Mouse (Mus musculus): ENCODE data around the gene Kcne2. TPM values are rescaled to one million over a fixed set of nuclear protein-coding genes. Genes with fewer than 3 reads are reported as not detected.

The Kcne2 gene
- total and polyA plus RNA-seq, 3 experiments = not detected

- Histone ChIP-seq H3K9me3 (replicated peaks; ENCODE audit: low read length) (no peaks in the 10 kb centered on the region), H3K4me2 (ENCODE audit: insufficient read depth, low read depth, poor library complexity, severe bottlenecking) (no peak overlapping the region), H3K4me1 (ENCODE audit: control insufficient read depth in 1 of 2, insufficient read depth in 2 of 2) (no peaks in the 10 kb centered on the region), H3K79me2 (replicated peaks; ENCODE audit: control insufficient read depth, extremely low read depth, insufficient read depth, poor library complexity, severe bottlenecking) (no peaks in the 10 kb centered on the region), H3K27me3 (replicated peaks) (peaks cover 56% of the 10 kb centered on the region), H3K9ac (ENCODE audit: insufficient read depth, low read depth) (no peak overlapping the region), H3K36me3 (replicated peaks in 1 of 2; ENCODE audit: control insufficient read depth in 1 of 2, insufficient read depth in 1 of 2, low read length in 1 of 2) (no peaks in the 10 kb centered on the region), H3K27ac (ENCODE audit: insufficient read depth, low read depth) (no peak overlapping the region), H3K4me3 (replicated peaks in 1 of 3; ENCODE audit: low read depth in 2 of 3, low read length in 2 of 3, poor library complexity in 1 of 3) (no peak overlapping the region)
- TF ChIP-seq MAFK (IDR thresholded peaks at IDR 0.05; ENCODE audit: insufficient replicate concordance, low read length) = no peak
- no peak for TF ChIP-seq KAT2A (IDR thresholded peaks at IDR 0.05; ENCODE audit: insufficient replicate concordance, low read length)
- TF ChIP-seq HCFC1 (IDR thresholded peaks at IDR 0.05; ENCODE audit: low read depth, low read length) = no peak
- TF ChIP-seq TBP (conservative IDR thresholded peaks at IDR 0.05; ENCODE audit: low read depth, low read length) = no peak
- TF ChIP-seq ZKSCAN1 (IDR thresholded peaks at IDR 0.05; ENCODE audit: borderline replicate concordance, low read depth, low read length) = no peak
- TF ChIP-seq PAX5 (IDR thresholded peaks at IDR 0.05; ENCODE audit: low read length) = no peak
- dilution Hi-C loops (cut with MboI; ENCODE audit: extremely low pct_ligation_motif_present, extremely low pct_unique_long_range_greater_than_20kb, low sequenced_read_pairs) = no loop called here
- in situ Hi-C loops (cut with MboI; ENCODE audit: low pct_ligation_motif_present, low pct_unique_long_range_greater_than_20kb, low sequenced_read_pairs) = loop anchor here (25.0 kb wide), 2 partner anchors 563 to 913 kb away; partner anchors contain the start of gene Ifnar2
- DNase-seq (ENCODE audit: extremely low read depth) = no peak
Measured at GRCm38 (mm10) chr16:92275526-92275925, 16.7 kb upstream of the Kcne2 start.

- Histone ChIP-seq H3K27ac (ENCODE audit: insufficient read depth, low read depth) (no peak overlapping the region), H3K79me2 (replicated peaks; ENCODE audit: control insufficient read depth, extremely low read depth, insufficient read depth, poor library complexity, severe bottlenecking) (no peaks in the 10 kb centered on the region), H3K27me3 (replicated peaks) (peaks cover 46% of the 10 kb centered on the region), H3K4me2 (ENCODE audit: insufficient read depth, low read depth, poor library complexity, severe bottlenecking) (no peak overlapping the region), H3K9me3 (replicated peaks; ENCODE audit: low read length) (no peaks in the 10 kb centered on the region), H3K4me3 (replicated peaks in 1 of 3; ENCODE audit: low read depth in 2 of 3, low read length in 2 of 3, poor library complexity in 1 of 3) (no peak overlapping the region), H3K9ac (ENCODE audit: insufficient read depth, low read depth) (no peak overlapping the region), H3K36me3 (replicated peaks in 1 of 2; ENCODE audit: control insufficient read depth in 1 of 2, insufficient read depth in 1 of 2, low read length in 1 of 2) (no peaks in the 10 kb centered on the region), H3K4me1 (ENCODE audit: control insufficient read depth in 1 of 2, insufficient read depth in 2 of 2) (peaks cover 0 to 2% of the 10 kb centered on the region in 2 experiments; a peak in 1 of 4 replicates)
- in situ Hi-C loops (cut with MboI; ENCODE audit: low pct_ligation_motif_present, low pct_unique_long_range_greater_than_20kb, low sequenced_read_pairs) = loop anchor here (25.0 kb wide), 2 partner anchors 570 to 920 kb away; partner anchors contain the start of gene Ifnar2
- TF ChIP-seq E2F4 (IDR thresholded peaks at IDR 0.05; ENCODE audit: insufficient replicate concordance, low read depth, low read length) (no peak), MAZ (IDR thresholded peaks at IDR 0.05; ENCODE audit: low read depth, low read length) (no peak), USF2 (conservative IDR thresholded peaks at IDR 0.05; ENCODE audit: low read depth, low read length) (no peak), ZKSCAN1 (IDR thresholded peaks at IDR 0.05; ENCODE audit: borderline replicate concordance, low read depth, low read length) (no peak), UBTF (IDR thresholded peaks at IDR 0.05; ENCODE audit: low read depth, low read length) (no peak), ZMIZ1 (IDR thresholded peaks at IDR 0.05; ENCODE audit: low read depth, low read length) (no peak), POLR2AphosphoS2 (IDR thresholded peaks at IDR 0.05; ENCODE audit: low read depth, low read length) (no peak), RAD21 (IDR thresholded peaks at IDR 0.05; ENCODE audit: low read depth, low read length) (no peak), EP300 (IDR thresholded peaks at IDR 0.05; ENCODE audit: low read length) (no peak), POLR2A (IDR thresholded peaks at IDR 0.05; ENCODE audit: low read depth, low read length) (no peak), MXI1 (IDR thresholded peaks at IDR 0.05; ENCODE audit: low read depth, low read length) (no peak), ZNF384 (IDR thresholded peaks at IDR 0.05; ENCODE audit: low read depth, low read length) (no peak)
- DNase-seq (ENCODE audit: extremely low read depth) = no peak
- dilution Hi-C loops (cut with MboI; ENCODE audit: extremely low pct_ligation_motif_present, extremely low pct_unique_long_range_greater_than_20kb, low sequenced_read_pairs) = no loop called here
Measured at GRCm38 (mm10) chr16:92282671-92283070, 9.5 kb upstream of the Kcne2 start.
